Mouse (Mus musculus): Measurements from ENCODE around the gene Cubn.
A peak's percentile ranks its signal among the peaks of the same experiment; 100 is the strongest.

Cubn gene

GRCm38 (mm10) chr2:13357885-13358552, 133.6 kb downstream of the Cubn start:
- no peak for DNase-seq (ENCODE audit: low spot score)

- DNase-seq (ENCODE audit: low spot score): no peak
Measured at GRCm38 (mm10) chr2:13352775-13353174, 138.8 kb downstream of the Cubn start.

GRCm38 (mm10) chr2:13352112-13352728, 139.4 kb downstream of the Cubn start:
- DNase-seq (ENCODE audit: low spot score): no peak

- DNase-seq (ENCODE audit: low spot score): no peak
Measured at GRCm38 (mm10) chr2:13342325-13342926, 149.2 kb downstream of the Cubn start.

GRCm38 (mm10) chr2:13335446-13335845, 156.2 kb downstream of the Cubn start:
- DNase-seq (ENCODE audit: low spot score): no peak

- DNase-seq (ENCODE audit: low spot score): peak; percentile 6
Measured at GRCm38 (mm10) chr2:13329754-13330417, 161.7 kb downstream of the Cubn start.

- DNase-seq (ENCODE audit: low spot score): no peak
Measured at GRCm38 (mm10) chr2:13303376-13303775, 188.2 kb downstream of the Cubn start.

GRCm38 (mm10) chr2:13299031-13299430, 192.6 kb downstream of the Cubn start:
- peak; percentile 59 for DNase-seq (ENCODE audit: low spot score)

- DNase-seq (ENCODE audit: low spot score): no peak
Measured at GRCm38 (mm10) chr2:13297733-13298132, 193.9 kb downstream of the Cubn start.

- DNase-seq (ENCODE audit: low spot score): peak; percentile 84
Measured at GRCm38 (mm10) chr2:13290661-13291060, 201.0 kb downstream of the Cubn start.

- no peak for DNase-seq (ENCODE audit: low spot score)
Measured at GRCm38 (mm10) chr2:13290070-13290469, 201.5 kb downstream of the Cubn start.

GRCm38 (mm10) chr2:13278114-13278862, 213.3 kb downstream of the Cubn start:
- DNase-seq (ENCODE audit: low spot score): peak; percentile 73

GRCm38 (mm10) chr2:13275874-13276273, 215.7 kb downstream of the Cubn start:
- no peak for DNase-seq (ENCODE audit: low spot score)

- DNase-seq (ENCODE audit: low spot score): peak; percentile 100
Measured at GRCm38 (mm10) chr2:13271165-13271957, 220.3 kb downstream of the Cubn start, which contains the start of gene Rsu1. Gene Rsu1, minus strand, starts transcription at chr2:13271415.

GRCm38 (mm10) chr2:13270736-13271135, 220.9 kb downstream of the Cubn start:
- no peak for DNase-seq (ENCODE audit: low spot score)

GRCm38 (mm10) chr2:13268681-13269293, 222.8 kb downstream of the Cubn start:
- DNase-seq (ENCODE audit: low spot score): no peak

GRCm38 (mm10) chr2:13264875-13265274, 226.7 kb downstream of the Cubn start:
- DNase-seq (ENCODE audit: low spot score): peak; percentile 81

GRCm38 (mm10) chr2:13263150-13263549, 228.5 kb downstream of the Cubn start:
- no peak for DNase-seq (ENCODE audit: low spot score)

- DNase-seq (ENCODE audit: low spot score): no peak
Measured at GRCm38 (mm10) chr2:13258606-13259005, 233.0 kb downstream of the Cubn start.

GRCm38 (mm10) chr2:13240711-13241110, 250.9 kb downstream of the Cubn start:
- DNase-seq (ENCODE audit: low spot score): no peak
